Mouse (Mus musculus) lung, postnatal 14 days (tissue): Measurements from ENCODE around the gene Cdh13.

Experiments
- DNase-seq: peaks from one replicate; pipeline ENCODE4 v3.0.0; 2021

Gene Cdh13

GRCm38 (mm10) chr8:118384314-118384713 is 100.8 kb downstream of the Cdh13 start:
- no peak for DNase-seq

- no peak for DNase-seq
Measured at GRCm38 (mm10) chr8:118389456-118389855, 105.9 kb downstream of the Cdh13 start.

DNA sequence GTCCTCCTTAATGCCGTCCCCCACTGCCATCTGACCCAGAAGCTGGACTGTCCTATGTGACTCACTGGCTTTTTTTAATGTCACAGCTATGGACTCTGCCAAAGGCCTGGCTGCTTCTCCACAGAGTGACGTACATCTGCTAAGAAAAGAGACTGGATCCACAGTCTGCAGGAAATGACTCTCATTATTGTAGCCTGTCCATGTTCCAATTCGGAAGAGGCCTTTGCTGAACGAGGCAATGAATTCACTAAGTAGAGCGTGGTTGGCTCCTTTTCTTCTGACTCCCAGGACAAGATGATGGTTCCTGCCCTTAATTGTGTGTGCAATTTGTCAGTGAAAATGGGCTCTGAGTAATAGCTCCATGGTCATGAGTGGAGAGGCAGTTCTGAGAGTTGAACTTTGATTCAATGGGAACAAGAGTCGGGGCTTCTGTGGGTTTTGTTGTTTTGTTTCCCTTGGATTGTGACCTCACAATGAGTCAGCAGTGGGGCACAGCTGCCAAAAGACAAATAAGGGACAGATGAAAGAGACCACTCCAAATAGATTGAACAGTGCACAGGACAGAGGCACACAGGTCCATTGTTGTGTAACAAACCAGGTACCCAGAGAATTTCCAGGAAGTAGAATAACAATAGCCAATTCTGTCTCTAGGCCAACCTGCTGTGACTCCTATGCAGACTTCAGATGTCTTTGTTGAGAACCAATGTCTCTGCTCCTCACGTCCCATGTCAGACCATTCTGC is 110.5 kb downstream of the Cdh13 start:
- DNase-seq = peak; percentile 34

- no peak for DNase-seq
Measured at GRCm38 (mm10) chr8:118395178-118395577, 111.6 kb downstream of the Cdh13 start.

GRCm38 (mm10) chr8:118404836-118405235 is 121.3 kb downstream of the Cdh13 start:
- DNase-seq = no peak

- DNase-seq = no peak
Measured at GRCm38 (mm10) chr8:118407322-118407721, 123.8 kb downstream of the Cdh13 start.

DNA sequence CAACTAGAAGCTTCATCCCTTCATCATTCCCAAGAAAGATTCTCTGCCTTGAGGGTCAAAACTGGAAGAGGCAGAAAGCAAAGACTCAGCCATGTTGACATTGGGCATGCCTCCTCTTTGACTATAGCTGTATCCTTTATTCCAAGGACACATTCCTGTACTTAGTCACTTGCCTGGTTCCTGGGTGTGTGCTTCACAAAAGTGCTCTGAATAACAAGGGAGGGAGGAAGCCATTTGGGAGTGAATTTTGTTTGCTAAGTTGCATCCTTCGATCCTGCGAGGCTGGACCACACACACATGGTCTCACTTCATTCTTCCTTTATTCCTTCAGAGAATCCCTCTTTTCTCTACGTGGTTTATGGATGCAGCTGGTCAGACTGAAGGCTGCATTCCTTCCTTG is 125.9 kb downstream of the Cdh13 start:
- DNase-seq = no peak

- no peak for DNase-seq
Measured at GRCm38 (mm10) chr8:118410341-118410970, 126.9 kb downstream of the Cdh13 start.

- DNase-seq = no peak
Measured at GRCm38 (mm10) chr8:118415672-118416071, 132.1 kb downstream of the Cdh13 start.

DNA sequence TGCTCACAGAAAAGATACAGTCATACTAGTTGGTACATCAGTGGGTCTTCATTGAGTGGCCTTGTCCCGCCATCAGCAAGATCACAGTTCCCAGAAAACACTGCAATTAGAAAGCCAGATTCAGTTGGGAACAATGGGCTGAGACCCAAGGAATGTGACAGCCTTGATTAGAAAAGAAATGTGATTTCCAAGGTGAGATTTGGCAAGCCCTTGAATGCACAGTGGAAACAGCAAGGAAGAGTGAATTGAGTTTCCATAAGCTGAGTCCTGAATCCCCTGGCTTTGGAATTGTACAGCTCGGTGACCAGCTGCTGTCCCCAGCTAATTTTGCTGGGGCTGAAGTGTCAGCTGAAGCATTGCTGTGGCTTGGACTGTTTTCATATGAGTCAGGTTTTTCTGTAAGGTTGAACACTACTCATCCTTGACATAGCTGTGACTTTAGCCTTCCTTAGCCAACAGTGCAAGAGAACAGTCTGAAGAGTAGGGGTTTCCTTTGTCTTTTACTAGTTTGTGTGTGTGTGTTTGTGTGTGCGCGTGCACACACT is 133.3 kb downstream of the Cdh13 start:
- DNase-seq = no peak

- no peak for DNase-seq
Measured at GRCm38 (mm10) chr8:118422624-118423023, 139.1 kb downstream of the Cdh13 start.

DNA sequence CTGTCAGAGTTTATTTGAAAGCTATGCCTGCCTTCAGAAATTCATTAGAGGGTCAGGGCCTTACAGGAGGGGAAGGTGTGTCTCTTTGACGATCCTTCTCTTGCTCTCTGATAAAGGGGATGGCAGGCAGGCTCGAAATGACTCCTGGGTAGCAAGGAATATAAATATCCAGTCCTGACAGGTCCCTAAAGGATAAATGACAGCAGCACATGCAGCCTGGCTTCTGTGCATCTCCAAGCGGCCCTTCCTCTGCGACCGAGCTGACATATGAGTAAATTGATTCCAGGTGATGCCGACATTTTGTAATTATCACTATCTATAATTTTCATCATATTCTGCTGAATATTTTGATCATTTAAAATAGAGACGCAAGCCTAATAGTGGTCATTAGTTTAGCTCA is 145.4 kb downstream of the Cdh13 start:
- no peak for DNase-seq

DNA sequence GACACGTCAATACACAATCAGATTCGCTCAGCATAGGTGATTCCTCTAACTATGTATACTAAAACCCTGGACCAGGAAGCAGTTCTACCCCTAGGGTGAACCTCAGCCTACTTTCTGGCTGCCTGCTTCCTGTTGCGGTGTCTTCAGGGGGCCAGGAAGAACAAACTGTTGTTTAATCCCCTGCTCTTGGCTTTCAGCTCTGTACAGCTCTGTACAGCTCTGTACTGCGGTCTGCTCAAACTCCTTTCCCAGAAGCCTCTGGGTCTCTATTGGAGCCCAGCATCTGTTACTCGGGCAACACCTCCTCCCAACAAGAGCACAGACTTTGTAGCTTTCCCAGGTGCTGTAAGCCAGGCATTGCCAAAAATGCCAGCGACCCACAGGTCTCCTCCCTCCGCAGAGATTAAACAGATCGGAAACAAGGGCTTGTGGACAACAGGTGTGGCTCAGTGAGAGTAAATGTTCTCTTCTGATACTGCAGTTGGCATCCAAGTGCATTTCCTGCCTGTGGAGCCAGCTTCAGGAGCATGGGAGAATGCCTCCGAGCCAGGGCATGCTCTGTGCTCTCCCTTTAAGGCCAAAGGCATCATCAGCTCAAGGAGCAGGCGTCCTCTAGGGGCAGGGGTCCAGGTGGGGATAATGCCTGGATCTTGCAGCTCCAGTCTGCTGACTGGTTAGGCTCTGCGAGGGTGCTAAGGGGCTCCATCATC is 148.4 kb downstream of the Cdh13 start:
- no peak for DNase-seq

DNA sequence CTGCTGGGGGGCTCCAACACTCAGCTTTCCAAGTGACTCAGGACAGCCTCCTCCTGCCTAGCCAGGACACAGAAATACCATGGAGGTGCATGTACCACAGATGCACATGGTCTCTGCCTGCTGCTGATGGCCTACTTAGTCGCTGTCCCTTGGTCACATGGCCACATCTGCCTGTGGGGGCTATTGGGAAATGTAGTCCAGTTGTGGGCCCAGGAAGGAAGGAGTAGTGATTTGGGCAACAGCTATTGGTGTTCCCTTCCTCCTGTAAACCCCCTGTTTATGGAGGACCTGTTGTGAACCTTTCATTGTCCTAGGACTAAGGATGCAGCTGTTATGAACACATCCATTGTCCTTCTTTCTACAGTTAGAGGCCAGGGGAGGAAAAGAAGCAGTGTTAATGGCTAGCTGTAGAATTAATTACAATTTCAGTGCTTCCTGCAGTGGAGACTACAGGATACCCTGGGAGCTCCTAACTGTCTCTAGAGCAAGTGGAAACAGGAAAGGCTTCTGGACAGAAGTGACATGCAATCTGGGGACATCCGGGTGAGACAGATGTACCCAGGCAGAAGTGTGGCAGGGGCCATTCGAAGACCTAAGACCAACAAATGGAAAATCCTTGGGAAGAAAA is 150.1 kb downstream of the Cdh13 start:
- no peak for DNase-seq

DNA sequence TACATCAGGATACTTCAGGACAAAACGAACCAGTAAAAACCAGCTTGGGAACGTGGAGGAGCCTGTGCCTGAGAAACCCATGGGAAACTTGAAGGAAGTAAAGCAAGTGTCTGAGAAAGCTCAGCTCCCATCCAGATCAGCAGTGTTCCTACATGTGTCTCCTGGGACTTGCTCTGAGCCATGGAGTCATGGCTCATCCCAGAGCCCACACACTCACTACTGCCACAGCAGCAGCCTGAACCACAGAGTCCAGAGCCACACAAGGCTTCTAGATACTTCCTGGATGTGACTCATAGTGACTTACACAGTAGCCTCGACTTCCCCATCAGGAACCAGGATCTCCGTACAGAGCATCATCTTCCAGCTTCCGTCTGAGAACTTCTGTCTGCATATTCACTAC is 153.2 kb downstream of the Cdh13 start:
- no peak for DNase-seq

- no peak for DNase-seq
Measured at GRCm38 (mm10) chr8:118437152-118437551, 153.6 kb downstream of the Cdh13 start.

DNA sequence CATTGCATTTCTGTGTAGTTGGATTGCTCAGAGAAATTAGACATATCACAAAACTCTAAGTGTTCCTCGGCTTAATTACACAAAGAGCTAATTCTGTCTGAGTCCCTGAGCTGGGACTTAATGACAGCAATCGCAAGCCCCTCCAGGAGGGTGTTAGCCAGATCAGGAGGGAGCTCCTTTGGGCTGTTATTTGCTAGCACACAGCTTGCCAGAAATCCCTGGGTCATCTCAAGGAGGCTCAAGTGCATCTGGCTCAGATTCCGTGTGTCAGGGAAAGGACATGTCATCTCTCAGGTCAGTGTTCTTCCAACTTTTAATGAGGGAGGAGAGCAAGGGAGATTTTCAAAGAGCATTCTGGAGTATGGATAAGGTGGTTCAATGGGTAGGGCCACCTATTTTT is 154.3 kb downstream of the Cdh13 start:
- DNase-seq = no peak

DNA sequence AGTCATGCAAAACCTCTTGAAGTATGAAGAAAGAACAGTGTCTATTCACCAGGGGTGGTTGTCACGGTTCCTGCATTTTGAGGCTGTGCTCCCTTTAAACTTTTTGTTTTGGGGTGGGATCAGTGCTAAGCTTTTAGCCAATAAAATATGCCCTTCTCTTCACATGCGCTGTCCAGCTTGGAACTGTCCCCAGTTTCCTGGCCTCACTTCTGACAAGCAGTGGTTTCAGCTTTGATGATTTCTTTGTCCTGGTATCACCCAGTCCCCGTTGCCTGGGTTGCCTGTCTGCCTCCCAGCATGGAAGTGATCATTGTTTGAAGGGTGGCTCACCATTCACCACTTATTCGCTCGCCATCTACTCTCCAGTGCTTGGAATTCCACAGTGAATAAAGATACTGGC is 156.3 kb downstream of the Cdh13 start:
- no peak for DNase-seq

- peak; percentile 12 for DNase-seq
Measured at GRCm38 (mm10) chr8:118443361-118443760, 159.8 kb downstream of the Cdh13 start.

- DNase-seq = no peak
Measured at GRCm38 (mm10) chr8:118444651-118445207, 161.2 kb downstream of the Cdh13 start.

DNA sequence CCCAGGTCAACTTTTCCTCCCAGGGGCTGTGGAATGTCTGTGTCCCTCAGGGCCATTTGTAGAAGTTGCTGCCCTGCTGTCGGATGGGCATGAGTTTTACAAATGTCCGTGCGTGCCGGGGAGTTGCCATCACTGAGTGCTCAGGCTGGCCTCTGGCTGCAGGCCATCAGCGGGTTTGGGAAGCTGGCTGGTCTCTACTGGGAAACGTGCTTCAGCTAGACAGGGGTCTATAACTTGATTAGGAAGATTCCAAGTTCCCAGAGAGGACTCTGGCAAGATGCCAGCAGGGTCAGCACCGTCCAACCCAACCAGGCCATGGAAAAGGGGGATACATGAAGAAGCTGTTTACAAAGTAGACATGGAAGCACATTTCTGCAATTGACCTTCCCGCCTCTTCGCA is 163.0 kb downstream of the Cdh13 start:
- DNase-seq = no peak

- DNase-seq = no peak
Measured at GRCm38 (mm10) chr8:118448011-118448410, 164.5 kb downstream of the Cdh13 start.
